Mouse (Mus musculus): ENCODE data around the gene Palm. TPM values are rescaled to one million over a fixed set of nuclear protein-coding genes. Genes with fewer than 3 reads are reported as not detected.

Palm gene
- polyA plus RNA-seq, 1 experiment = 49.8 TPM

GRCm38 (mm10) chr10:79772320-79772719 lies 21.1 kb upstream of the Palm start:
- DNase-seq (ENCODE audit: low read depth) = no peak

DNA sequence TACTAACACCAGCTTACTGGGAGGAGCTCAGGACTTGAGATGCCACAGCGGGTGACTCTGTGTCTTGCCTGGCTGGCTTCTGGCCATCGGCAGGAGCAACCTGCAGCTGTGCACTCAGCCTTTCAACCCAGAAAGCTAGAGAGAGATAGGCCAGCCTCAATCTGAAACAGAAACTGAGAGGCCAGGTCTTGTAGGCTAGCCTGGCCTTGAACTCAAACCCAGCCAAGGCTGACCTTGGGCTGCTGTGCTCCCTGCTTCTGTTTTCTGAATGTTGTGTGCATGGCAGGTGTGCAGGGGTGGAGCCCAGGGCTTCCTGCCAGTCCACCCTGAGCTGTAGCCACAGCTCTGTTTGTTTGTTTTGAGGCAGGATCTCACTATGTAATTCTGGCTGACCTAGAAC lies 20.2 kb upstream of the Palm start:
- DNase-seq (ENCODE audit: low read depth) = no peak

- DNase-seq (ENCODE audit: low read depth) = no peak
Measured at GRCm38 (mm10) chr10:79774486-79775279, 18.7 kb upstream of the Palm start.

GRCm38 (mm10) chr10:79777103-79777531 lies 16.3 kb upstream of the Palm start, which contains the start of gene Fstl3:
Gene Fstl3, plus strand, starts transcription at chr10:79777272.
- DNase-seq (ENCODE audit: low read depth) = no peak

DNA sequence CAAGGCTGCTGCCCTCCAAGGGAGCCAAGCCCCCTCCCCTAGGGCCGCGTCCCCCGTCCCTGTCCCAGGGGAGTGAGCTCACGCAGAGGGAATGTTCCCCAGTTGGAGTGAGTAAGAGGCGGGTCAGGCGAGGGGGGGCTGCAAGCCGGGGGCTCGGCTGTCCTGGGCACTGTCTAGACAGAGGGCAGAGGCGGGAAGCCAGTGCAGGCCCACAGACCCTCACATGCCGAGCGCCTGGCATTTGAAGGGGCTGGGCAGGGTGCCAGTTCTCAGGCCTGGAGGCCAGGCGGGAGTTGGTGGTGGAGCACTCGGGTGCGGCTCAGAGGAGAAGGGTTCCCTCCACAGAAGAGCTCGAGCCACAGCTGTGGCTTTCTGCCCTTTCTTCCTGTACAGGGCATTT lies 15.4 kb upstream of the Palm start:
- no peak for DNase-seq (ENCODE audit: low read depth)

GRCm38 (mm10) chr10:79779193-79779592 lies 14.2 kb upstream of the Palm start:
- DNase-seq (ENCODE audit: low read depth) = no peak

GRCm38 (mm10) chr10:79779784-79780663 lies 13.3 kb upstream of the Palm start:
- peak; percentile 81 for DNase-seq (ENCODE audit: low read depth)

DNA sequence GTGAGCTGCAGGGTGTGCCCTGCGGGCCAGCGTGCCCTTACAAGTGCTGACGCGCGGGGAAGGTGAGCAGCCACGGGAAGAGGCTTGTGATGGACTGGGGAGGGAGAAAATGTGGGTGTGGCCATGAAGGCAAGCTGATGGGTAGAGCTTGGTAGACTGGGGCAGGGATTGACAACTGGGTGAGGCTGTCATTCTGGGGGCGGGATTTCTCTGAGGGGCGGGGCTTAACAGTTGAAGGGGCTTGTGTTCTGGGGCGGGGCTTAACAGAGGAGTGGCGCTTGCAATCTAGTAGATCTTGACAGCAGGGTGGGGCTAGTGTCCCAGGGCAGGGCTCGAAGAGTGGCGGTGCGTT lies 12.7 kb upstream of the Palm start:
- DNase-seq (ENCODE audit: low read depth) = no peak

- no peak for DNase-seq (ENCODE audit: low read depth)
Measured at GRCm38 (mm10) chr10:79781139-79781538, 12.2 kb upstream of the Palm start.

DNA sequence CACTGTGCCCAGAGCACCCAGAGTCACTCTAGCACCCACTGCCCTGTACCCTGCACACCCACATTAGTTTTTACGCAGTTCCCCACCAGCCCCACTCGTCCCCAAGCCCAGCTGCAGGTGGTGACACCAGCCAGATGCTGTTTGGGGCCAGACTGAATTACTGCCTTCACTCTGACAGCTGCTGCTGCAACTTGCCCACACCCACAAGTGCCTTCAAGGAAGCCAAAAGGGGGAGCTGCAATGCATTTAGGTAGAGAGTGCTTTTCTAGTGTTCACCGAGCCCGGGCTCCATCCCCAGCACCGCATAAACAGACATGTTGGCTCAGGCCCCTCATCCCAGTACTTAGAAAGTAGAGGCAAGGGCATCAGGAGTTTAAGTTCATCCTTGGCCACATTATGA lies 11.4 kb upstream of the Palm start:
- DNase-seq (ENCODE audit: low read depth) = no peak

GRCm38 (mm10) chr10:79783050-79783449 lies 10.3 kb upstream of the Palm start:
- no peak for DNase-seq (ENCODE audit: low read depth)

- DNase-seq (ENCODE audit: low read depth) = no peak
Measured at GRCm38 (mm10) chr10:79783920-79784800, 9.2 kb upstream of the Palm start.

- no peak for DNase-seq (ENCODE audit: low read depth)
Measured at GRCm38 (mm10) chr10:79788386-79789158, 4.8 kb upstream of the Palm start.

GRCm38 (mm10) chr10:79789581-79789980 lies 3.8 kb upstream of the Palm start:
- no peak for DNase-seq (ENCODE audit: low read depth)

GRCm38 (mm10) chr10:79790861-79791260 lies 2.5 kb upstream of the Palm start, which contains the start of gene Prss57:
Gene Prss57, minus strand, starts transcription at chr10:79790961.
- DNase-seq (ENCODE audit: low read depth) = no peak

DNA sequence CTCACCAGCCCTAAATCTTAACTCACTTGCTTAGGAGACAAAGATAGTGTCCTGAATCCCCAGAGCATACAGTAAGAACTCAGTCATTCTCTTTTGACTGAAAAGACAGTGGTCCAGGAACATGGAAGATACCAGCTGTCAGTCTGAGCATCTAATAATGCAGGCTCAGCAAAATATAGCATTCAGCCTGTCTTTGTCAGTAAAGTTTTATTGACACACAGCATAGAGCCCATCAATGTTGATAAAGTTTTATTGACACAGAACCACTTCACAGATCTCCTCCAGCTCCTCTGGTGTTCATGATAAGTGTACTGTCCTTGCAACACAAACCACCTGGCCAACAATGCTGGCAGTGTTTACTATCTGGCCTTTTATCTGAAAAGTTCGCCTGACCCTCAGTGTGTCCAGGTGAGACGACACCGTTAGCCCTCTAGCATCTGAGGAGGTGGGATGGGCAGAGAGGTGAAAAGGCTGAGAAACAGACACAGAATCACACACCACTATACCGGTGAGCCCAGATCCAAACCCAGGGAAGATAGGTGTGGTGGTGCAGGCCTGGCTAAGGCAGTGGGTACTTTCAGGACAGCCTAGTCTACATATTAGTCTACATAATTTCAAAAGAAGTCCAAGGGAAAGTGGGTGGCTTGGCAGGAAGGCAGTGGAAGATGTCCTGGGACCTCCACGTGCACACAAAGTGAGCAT lies 882 bp upstream of the Palm start:
- no peak for DNase-seq (ENCODE audit: low read depth)

DNA sequence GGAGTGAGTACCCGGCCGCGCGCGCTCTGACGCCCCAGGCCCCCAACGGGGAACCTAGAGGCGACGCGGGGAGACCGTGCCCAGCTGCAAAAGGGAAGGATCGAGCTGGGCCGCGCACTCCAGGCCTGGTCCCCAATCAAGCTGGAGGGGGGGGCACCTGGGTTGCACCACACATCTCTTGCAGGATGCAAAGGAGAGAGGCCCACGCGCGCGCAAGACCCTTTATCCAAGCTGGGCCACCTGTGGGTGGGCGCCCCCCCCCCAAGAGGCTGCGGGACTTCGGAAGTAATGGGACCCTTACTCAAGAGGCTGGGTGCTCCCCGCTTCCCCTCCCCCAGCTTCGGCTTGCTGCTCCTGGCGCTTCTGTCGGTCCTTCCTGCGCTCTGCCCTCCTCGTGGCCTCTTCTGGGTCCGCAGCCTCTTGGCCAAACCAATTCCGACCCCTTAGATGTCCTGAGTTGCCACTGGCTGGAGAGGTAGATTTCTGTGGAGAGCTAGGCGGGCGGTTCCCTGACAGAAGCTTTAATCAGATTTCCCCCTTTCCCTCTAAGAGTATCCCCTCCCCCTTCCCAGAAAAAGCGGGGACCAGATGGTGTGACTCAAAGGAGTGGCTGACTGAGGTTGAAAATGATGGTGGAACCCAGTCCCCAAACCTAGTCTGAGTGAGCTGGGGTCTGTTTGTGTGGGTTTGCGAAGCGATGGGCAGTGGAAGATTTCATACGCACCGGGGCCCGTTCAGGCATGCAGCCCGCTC lies 542 bp downstream of the Palm start:
- no peak for DNase-seq (ENCODE audit: low read depth)

- no peak for DNase-seq (ENCODE audit: low read depth)
Measured at GRCm38 (mm10) chr10:79794491-79794931, 1.1 kb downstream of the Palm start.

DNA sequence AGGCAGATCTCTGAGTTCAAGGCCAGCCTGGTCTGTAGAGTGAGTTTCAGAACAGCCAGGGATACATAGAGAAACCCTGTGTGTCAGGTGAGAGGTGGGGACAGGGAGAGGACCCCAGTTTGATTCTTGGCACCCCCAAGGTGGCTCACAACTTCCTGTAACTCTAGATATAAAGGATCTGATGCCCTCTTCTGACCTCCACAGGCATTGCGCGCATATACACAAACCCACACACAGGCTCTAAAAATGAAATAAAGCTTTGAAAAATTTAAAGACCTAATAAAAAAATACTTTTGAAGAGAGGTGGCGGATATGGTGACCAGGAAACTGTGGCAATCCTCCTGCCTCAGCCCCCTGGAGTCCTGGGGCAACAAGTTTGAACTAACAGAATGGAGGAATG lies 2.5 kb downstream of the Palm start:
- no peak for DNase-seq (ENCODE audit: low read depth)

DNA sequence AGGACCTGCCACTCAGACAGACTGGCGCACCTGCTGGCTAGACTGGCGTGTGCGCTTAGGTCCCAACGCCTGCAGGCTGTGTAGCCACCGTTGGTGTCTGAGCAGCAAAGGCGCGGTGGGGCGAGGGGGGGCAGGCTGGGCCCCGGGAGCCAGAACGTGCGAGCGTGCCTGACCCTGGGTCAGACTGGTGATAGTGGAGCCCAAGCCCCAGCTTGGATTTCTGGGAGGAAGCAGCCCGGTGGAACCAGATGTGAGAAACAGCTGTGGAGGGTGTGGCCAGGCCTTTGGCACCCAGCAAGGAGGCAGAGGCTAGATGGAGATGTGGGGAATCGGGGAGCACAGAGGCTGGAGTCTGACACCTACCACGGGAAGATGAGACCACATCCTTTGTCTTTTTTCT lies 4.0 kb downstream of the Palm start:
- no peak for DNase-seq (ENCODE audit: low read depth)

Measured in gonadal fat pad, adult 2 months (tissue).